Mouse (Mus musculus) embryonic stem cell, embryonic (primary cell): ENCODE results near the gene Ppp1r1a.

ENCODE experiments used
- CTCF ChIA-PET, 4 experiments: fragments of 300-600 bp in 2 of 4; fragments of 350-600 bp in 2 of 4; sonication (Branson Sonifier 250); formaldehyde crosslinking; loops; one replicate each; lab custom pipeline; 2022; ENCODE audit warnings: inconsistent platforms in 2 of 4; lab: Charles Lee
- POLR2A ChIA-PET, 4 experiments: fragments of 300-600 bp in 2 of 4; fragments of 350-600 bp in 2 of 4; sonication (Branson Sonifier 250); formaldehyde crosslinking; loops; one replicate each; lab custom pipeline; 2022; ENCODE audit warnings: antibody characterized with exemption in 4 of 4, inconsistent platforms in 1 of 4; lab: Charles Lee

The Ppp1r1a gene

DNA sequence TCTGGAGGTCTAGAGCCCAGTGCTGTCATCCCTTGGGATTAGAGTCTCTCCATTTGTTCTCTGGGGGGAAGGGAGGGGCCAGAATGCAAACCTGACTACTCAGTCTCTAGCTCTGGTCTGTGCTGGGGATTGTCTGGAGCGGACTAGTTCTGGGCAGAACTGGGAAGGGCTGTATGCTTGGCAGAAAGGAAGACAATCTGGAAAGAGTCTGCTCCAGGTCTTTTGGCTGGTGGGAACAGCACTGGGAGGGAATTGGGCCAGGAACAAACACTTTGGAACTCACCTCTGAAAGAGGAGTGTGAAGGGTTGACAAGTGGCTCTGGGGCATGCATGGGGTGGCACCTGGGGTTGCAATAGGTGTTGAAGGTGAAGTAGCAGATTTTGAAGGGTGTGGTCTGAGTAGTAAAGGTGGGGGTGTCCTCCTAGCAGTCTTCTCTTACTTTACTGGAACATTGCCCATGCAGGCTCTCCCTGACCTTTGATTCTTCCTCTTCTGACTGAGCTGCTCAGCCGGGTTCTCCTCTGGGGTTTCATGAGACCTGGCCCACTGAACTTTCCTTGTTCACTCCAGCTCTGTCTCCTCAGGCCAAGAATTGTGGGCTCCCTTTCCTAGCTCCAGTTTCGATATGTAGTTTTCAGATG is 15.2 kb downstream of the Ppp1r1a start:
- ChIA-PET CTCF (interaction anchor here in 2 of 4 experiments (0.6 to 1.0 kb wide), 3 partner anchors 8 to 29 kb away, joined by 3 to 5 read pairs (median 4); no protein-coding TSS in a partner anchor), POLR2A (interaction anchor here in 3 of 4 experiments (0.5 to 3.9 kb wide), 19 partner anchors 8 to 591 kb away, joined by 3 to 18 read pairs (median 4); partner anchors contain the start of genes Pde1b (in 3 of the 3) and Ppp1r1a (in 2 of the 3))

DNA sequence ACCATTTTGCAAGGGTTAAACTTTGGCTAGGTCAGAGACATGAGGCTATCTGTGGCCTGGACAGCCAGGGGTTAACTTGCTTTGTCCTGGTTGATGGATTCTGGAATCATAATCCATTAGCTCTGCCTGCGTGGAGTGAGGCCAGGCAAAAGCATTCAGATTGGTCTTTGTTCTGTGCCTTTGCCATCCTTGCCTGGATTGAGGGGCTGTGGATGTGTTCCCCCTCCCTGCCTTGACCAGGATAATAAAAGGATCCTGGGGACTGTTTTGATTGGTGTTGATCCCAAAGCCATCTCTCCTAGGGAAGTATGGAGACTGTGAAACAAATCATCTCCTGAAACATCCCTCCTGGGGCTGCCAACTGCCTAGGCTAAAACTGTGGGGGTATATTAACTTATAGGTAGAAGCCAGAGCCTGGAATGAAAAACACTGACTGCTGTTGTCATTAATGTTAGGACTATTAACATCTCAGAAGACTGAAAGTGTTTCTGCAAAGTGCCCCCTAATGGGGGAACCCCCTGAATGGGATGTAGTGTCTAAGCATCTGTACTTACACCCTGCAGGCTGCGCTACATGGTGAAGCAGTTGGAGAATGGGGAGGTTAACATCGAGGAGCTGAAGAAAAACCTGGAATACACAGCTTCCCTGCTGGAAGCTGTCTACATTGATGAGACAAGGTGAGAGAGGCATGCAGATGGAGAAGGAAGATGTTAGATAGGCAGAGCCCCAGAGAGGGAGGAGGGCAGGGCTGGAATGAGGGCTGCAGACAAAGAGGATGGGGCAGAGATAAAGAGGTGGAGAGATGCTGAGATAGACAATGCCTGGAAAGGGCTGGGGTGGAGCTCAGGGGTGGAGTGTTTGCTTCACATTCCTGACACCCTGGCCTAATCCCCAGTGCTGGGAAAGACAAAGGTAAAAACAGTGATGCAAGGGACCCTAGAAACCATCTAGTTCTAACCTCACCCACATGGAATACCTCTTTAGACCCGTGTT is 18.1 kb downstream of the Ppp1r1a start:
- ChIA-PET CTCF (interaction anchor here in 2 of 4 experiments (0.8 to 2.2 kb wide), 3 partner anchors 10 to 11 kb away, joined by 4 to 15 read pairs (median 9); no protein-coding TSS in a partner anchor), POLR2A (interaction anchor here (0.6 to 4.0 kb wide), 27 partner anchors 9 to 1120 kb away, joined by 3 to 25 read pairs (median 4); partner anchors contain the start of genes Pde1b (in 4 of the 4), Ppp1r1a (in 3 of the 4), Cbx5 (in 1 of the 4) and Mucl1 (in 1 of the 4))

DNA sequence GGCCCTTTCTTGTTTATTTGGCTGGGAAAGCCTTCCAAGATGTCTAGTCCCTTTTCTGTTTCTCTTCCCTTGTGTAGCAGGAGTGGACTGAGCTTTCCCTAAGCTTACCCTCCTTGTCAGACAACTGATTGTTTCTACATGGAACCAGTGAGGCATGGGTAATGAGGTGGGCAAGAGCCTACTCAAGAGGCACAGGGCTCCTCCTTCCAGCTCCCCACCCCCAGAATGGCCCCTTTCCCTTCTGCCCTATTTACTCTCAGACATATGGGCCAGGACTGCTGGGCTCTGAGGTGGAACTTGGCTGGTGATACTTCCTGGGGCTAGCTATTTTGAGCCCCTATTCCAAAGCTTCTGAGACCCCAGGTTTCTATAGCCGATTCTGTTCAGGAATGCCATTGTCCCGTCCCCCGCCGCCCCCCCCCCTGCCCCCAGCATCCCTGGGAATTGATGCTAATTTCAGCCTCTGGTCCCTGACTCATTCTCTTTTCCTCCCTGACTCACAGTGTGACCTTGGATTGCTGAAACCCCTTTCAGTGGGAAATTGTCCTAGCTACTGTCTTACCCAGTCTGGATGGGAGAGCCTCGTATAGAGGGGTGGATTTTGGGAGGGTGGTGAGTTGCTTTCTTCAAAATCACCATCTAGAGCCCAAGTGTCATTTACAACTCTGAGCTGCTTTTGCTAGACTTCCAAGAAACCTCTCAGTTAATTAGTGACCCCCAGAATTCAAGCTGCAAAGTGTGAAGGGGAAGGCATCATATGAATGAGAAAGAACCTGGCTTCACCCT is 19.0 kb downstream of the Ppp1r1a start:
- ChIA-PET CTCF (interaction anchor here in 3 of 4 experiments (0.6 to 2.2 kb wide), 3 partner anchors 11 to 304 kb away, joined by 6 to 15 read pairs (median 9); no protein-coding TSS in a partner anchor), POLR2A (interaction anchor here in 3 of 4 experiments (0.8 to 4.0 kb wide), 20 partner anchors 8 to 279 kb away, joined by 3 to 25 read pairs (median 5); partner anchors contain the start of genes Pde1b (in 2 of the 3), Ppp1r1a (in 2 of the 3) and Cbx5 (in 1 of the 3))

DNA sequence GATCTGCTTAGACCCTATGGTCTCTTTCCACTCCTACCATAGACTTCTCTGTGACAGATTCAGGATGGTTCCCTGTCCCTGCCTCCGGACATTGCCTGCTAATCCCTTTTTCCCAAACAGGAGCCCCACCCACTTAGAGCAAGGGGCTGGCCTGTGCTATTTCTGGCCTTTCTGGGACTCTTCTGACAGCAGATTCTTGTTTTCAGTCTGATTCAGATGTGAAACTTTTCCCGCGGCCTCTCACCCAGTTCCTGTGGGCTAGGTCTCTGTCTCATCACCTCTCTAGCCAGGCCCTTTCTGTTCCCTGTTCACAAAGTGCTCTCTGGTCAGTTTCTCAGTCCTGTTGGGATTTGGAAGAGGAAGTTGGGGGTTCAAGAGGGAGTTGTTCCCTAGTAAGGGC is 22.9 kb downstream of the Ppp1r1a start:
- POLR2A ChIA-PET, result interaction anchor here in 3 of 4 experiments (0.7 to 2.8 kb wide), 4 partner anchors 11 to 30 kb away, joined by 4 to 29 read pairs (median 10); partner anchors contain the start of gene Pde1b (in 1 of the 3)
- CTCF ChIA-PET, result no interaction called here

DNA sequence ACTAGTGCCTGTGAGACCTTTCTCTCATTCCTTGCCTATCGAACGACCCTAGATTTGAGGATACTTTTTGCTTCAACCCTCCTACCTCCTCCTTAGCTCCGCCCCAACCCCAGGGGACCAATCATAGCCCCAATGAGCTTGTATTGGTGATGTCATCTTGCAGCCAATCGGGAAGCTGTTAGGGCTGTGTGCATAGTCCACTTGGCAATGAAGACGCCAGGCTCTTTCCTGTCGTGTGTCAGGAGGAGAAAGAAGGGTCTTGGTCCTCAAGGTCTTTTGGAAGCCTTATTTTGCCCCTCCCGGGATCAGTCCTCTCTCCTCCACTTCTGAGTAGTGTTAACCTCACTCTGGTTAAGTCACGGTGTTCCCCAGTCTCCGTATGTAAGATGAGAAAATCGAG is 23.7 kb downstream of the Ppp1r1a start:
- POLR2A ChIA-PET, result interaction anchor here (0.6 to 2.8 kb wide), 19 partner anchors 8 to 285 kb away, joined by 3 to 29 read pairs (median 4); partner anchors contain the start of genes Pde1b (in 2 of the 4), Nckap1l (in 1 of the 4) and Ppp1r1a (in 1 of the 4)
- CTCF ChIA-PET, result interaction anchor here in 2 of 4 experiments (0.6 to 1.0 kb wide), 3 partner anchors 16 to 165 kb away, joined by 5 to 8 read pairs (median 5); no protein-coding TSS in a partner anchor

DNA sequence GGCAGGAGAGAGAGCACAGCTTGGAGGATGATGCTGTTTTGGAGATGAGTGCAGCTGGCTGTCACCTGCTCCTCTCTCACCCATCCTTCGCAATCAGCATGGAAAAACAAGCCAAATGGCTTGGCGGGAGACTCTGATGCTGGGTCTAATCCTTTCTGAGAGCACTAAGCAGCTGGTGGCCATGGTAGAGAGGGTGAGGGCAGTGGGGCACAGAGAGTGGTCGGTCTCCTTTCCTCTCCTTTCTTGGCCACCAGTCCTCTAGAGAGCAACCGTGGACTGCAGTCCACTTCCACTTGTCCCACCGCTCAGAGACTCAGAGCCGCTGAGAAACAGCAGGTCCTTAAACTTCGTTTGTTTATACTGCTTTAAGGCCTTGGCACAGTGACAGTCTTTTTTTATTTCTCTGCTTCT is 24.2 kb downstream of the Ppp1r1a start:
- POLR2A ChIA-PET, result interaction anchor here in 3 of 4 experiments (0.6 to 2.8 kb wide), 18 partner anchors 8 to 284 kb away, joined by 3 to 29 read pairs (median 4); partner anchors contain the start of genes Pde1b (in 2 of the 3), Nckap1l (in 1 of the 3) and Ppp1r1a (in 1 of the 3)
- CTCF ChIA-PET, result interaction anchor here in 2 of 4 experiments (0.6 to 1.0 kb wide), 3 partner anchors 17 to 18 kb away, joined by 3 to 8 read pairs (median 5); no protein-coding TSS in a partner anchor

DNA sequence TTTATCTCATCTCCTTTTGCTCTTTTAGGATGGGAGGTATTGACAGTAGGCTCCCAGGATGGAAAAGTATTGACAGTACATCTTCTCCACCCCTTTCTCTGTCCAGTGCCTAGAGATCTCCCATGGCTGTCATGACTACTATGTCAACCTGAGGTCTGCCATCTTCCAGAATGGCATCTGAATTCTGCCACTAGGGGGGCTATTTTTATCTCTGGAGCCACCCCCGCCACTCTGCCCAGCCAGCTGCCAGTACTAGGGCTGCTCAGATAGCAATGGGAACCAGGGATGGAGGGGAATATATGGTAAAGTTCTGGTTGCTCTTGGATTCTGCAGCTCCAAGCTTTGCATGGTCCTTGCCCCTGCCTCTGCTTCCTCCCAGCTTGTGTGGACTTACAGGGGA is 26.2 kb downstream of the Ppp1r1a start:
- POLR2A ChIA-PET, result interaction anchor here in 2 of 4 experiments (1.1 to 1.8 kb wide), 2 partner anchors 21 to 26 kb away, joined by 3 to 4 read pairs; partner anchors contain the start of gene Ppp1r1a (in 1 of the 2)

DNA sequence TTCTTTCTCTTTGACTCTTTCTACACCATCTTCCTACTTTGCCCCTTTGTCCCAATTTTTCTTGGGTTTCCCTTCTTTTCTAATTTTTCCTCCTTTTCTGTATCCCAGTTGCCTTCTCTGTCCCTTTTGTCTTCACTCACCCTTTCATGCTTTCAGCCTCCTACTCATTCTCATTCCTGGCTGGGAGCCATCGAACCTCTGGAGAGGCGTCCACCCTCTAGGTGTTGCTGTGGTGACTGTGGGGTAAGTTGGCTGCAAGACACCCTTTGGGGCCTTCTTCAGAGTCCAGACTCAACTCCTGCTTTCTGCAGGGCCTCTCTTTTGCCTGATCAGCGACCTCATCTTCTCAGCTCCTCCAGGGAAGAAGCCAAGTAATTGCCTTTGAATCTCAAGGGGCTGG is 28.5 kb downstream of the Ppp1r1a start:
- POLR2A ChIA-PET, result interaction anchor here in 1 of 4 experiments (2.2 kb wide), 1 partner anchor 10 kb away, joined by 12 read pairs; no protein-coding TSS in a partner anchor

More for the DNA sequence above, 26.2 kb downstream of the Ppp1r1a start:
- CTCF ChIA-PET, result interaction anchor here in 1 of 4 experiments (0.5 to 0.7 kb wide), 2 partner anchors 12 to 498 kb away, joined by 3 read pairs; no protein-coding TSS in a partner anchor

DNA sequence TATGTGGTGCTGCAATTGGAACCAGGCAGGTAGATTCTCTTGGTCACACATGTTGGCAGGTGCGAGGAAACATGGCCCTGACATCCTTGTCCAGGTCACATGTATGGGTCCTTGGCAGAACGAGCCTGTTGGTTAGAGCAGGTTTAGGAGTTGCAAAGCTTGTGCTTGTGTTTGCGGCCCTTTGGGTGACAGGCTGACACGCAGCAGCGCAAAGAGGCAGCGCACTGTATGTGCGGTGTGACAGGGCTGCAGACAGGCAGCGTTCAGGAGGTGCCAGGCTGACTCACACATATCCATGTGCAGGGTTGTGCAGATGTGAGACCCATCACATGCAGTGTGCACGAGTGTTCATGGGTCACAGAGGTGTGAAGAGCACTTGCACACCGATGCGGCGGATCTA is 34.1 kb downstream of the Ppp1r1a start:
- ChIA-PET CTCF (interaction anchor here in 3 of 4 experiments (0.7 to 1.3 kb wide), 4 partner anchors 49 to 189 kb away, joined by 3 to 5 read pairs (median 3); no protein-coding TSS in a partner anchor), POLR2A (interaction anchor here (0.6 to 3.7 kb wide), 18 partner anchors 10 to 1292 kb away, joined by 3 to 29 read pairs (median 4); partner anchors contain the start of gene Ppp1r1a (in 1 of the 4))

More for the DNA sequence above, 28.5 kb downstream of the Ppp1r1a start:
- CTCF ChIA-PET, result interaction anchor here in 1 of 4 experiments (1.8 kb wide), 1 partner anchor 21 kb away, joined by 5 read pairs; no protein-coding TSS in a partner anchor

DNA sequence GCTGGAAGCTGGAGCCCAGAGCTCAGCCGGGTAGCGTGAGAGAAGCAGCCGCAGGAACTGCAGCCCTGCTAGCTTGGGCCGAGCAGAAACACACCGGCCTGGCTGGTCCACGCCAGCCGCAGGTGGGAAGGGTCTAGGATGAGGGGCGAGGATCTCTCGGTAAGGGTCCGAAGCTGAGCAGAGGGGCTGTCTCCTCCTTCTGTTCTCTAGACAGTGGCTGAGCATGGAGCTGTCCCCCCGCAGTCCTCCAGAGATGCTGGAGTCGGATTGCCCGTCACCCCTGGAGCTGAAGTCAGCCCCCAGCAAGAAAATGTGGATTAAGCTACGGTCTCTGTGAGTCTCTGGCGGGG is 34.6 kb downstream of the Ppp1r1a start:
- ChIA-PET CTCF (interaction anchor here in 3 of 4 experiments (0.7 to 1.3 kb wide), 5 partner anchors 27 to 188 kb away, joined by 3 to 5 read pairs (median 3); no protein-coding TSS in a partner anchor), POLR2A (interaction anchor here (0.6 to 3.7 kb wide), 20 partner anchors 10 to 1292 kb away, joined by 3 to 29 read pairs (median 4); partner anchors contain the start of gene Ppp1r1a (in 1 of the 4))

DNA sequence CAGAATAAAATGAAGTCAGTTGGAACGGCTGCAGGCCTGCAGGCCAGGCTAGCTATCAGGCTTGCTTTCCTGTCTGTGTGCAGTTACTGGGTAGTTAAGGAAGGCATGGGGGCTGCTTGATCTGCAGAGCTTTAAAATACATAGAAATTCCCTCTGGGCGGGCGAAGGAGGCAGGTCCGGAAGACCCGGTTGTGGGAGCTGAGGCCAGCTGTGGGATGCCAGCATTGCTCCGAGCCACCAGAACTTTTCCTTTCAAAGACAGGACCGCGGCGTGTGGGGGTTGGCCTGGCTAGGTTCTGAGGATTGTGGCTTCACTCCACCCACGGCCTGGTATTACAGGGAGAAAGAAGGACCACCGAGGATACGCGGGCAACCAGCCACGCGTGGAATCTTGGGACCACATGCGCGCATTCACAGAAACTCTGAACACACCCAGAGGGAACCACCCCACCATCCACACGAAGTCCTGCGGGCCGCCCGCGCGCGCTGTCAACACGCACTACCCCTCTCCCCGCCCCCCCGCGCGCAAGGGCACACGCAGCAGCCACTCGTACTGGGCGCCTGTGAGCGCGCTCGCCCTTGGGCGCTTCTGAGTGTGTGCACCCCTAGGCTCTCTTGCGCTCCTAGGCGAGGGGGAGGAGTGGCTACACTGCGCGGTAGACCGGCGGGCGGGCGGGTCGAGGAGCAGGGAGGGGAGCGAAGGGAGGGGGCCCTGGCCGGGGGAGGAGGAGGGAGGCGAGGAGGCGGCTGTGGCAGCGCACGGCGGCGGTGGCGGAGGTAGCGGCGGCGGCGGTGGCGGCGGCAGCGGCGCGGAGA is 35.2 kb downstream of the Ppp1r1a start, which contains the start of gene Pde1b:
TSS of gene Pde1b (plus strand) at position 600 of the 816 bp plus-strand sequence.
- CTCF ChIA-PET, result interaction anchor here in 3 of 4 experiments (0.6 to 1.3 kb wide), 5 partner anchors 28 to 364 kb away, joined by 3 read pairs; no protein-coding TSS in a partner anchor

DNA sequence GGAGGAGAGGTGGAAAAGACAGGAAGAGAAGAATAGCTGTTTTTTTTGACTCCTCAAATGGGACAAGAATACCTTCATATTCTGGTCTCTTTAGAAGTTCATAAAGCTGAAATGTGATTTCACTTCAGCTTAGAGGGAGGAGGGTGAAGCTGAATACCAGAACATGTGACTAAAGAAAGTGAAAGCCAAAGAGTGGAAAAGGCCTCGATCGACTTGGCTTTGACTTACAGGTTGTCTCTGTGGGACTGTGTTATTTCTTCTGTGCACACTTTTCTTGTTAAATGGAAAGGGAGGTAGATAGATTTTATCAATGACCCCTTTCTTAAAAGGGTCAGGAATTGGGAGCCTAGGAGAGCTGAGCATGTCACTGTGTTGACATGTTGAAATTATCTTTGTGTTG is 36.6 kb downstream of the Ppp1r1a start:
- CTCF ChIA-PET, result interaction anchor here in 1 of 4 experiments (0.6 kb wide), 1 partner anchor 128 kb away, joined by 5 read pairs; no protein-coding TSS in a partner anchor
- POLR2A ChIA-PET, result interaction anchor here in 1 of 4 experiments (0.6 to 1.7 kb wide), 2 partner anchors 32 to 83 kb away, joined by 4 to 5 read pairs; no protein-coding TSS in a partner anchor

More for the DNA sequence above, 35.2 kb downstream of the Ppp1r1a start, which contains the start of gene Pde1b:
- POLR2A ChIA-PET, result interaction anchor here (0.6 to 3.7 kb wide), 22 partner anchors 10 to 1291 kb away, joined by 3 to 29 read pairs (median 4); partner anchors contain the start of gene Ppp1r1a (in 1 of the 4)

DNA sequence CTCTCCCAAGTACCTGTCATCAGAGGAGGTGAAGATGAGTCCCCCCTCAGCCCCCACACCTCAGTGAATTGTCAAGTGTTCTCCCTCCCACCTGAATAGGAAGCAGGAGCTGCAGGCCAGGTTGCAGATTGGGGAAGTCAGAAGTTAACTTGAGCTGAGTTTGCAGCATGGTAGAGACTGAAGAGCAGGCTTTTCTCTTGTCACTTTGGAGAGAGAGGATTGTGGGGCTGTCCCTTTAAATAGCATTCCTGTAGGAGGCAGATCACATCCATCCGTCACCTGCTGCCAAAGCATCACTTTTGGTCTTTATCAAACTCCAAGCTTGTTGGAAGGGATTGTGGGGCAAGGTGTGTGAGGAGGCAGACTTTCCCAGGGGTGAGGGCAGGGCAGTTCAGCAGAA is 37.1 kb downstream of the Ppp1r1a start:
- ChIA-PET POLR2A (interaction anchor here in 1 of 4 experiments (0.8 to 1.7 kb wide), 2 partner anchors 10 to 33 kb away, joined by 3 to 5 read pairs; no protein-coding TSS in a partner anchor), CTCF (interaction anchor here in 1 of 4 experiments (0.6 kb wide), 1 partner anchor 128 kb away, joined by 5 read pairs; no protein-coding TSS in a partner anchor)

DNA sequence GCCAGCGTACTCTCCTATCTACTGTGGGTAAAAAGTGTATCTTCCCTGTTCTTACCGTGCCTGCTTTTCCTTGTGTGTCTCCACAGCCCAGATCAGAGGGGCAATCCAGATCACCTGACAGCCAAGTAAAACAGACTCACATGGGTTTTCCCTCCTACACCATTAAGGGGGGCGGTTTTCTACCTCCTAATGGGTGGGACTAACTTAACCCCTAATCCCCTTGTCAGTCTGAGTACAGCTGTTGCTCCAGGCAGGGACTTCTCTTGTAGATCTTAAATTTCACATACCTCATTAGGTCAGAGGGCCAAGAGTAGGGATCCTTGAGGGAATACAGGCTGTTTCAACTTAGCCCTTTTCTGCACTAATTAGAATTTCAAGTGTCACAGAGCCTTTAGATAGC is 39.6 kb downstream of the Ppp1r1a start:
- CTCF ChIA-PET, result interaction anchor here in 1 of 4 experiments (0.5 kb wide), 1 partner anchor 69 kb away, joined by 4 read pairs; no protein-coding TSS in a partner anchor
- POLR2A ChIA-PET, result interaction anchor here in 1 of 4 experiments (1.1 kb wide), 1 partner anchor 16 kb away, joined by 4 read pairs; no protein-coding TSS in a partner anchor
